Mouse (Mus musculus) hindbrain, embryonic 11.5 days (tissue): ENCODE data around the gene Gm15319. TPM values are rescaled to one million over a fixed set of nuclear protein-coding genes. Genes with fewer than 3 reads are reported as not detected.
"Not testable (repeated sequence)": the region's sequence is repeated elsewhere in the genome, so short reads cannot be mapped to it uniquely, and the experiment has no call there.

Source experiments
- ATAC-seq: fragments of 200-750 bp; cut with Nextera tagmentation; 2 replicates; pipeline ENCODE4 v1.8.0; 2017; ENCODE audit warnings: mild to moderate bottlenecking, moderate TSS enrichment, moderate library complexity; ENCODE audit not compliant: low FRiP score
- DNase-seq: peaks from one replicate; pipeline ENCODE4 v3.0.0-alpha.2; 2015; ENCODE audit warnings: low spot score
- H3K27ac ChIP-seq: fragments of 300-500 bp; sonication (generic); 2 replicates; pipeline ENCODE4 v1.5.1; 2014; ENCODE audit warnings: mild to moderate bottlenecking, low read depth, low read length
- H3K27me3 ChIP-seq: fragments of 300-500 bp; sonication (generic); 2 replicates; pipeline ENCODE4 v1.6.1; 2014; ENCODE audit warnings: mild to moderate bottlenecking, low read length, moderate library complexity, mixed read lengths; ENCODE audit not compliant: control insufficient read depth, insufficient read depth
- H3K36me3 ChIP-seq: fragments of 300-500 bp; sonication (generic); 2 replicates; pipeline ENCODE4 v1.6.1; 2014; ENCODE audit warnings: mild to moderate bottlenecking, low read length, moderate library complexity, mixed read lengths; ENCODE audit not compliant: control insufficient read depth, insufficient read depth
- H3K4me1 ChIP-seq: fragments of 300-500 bp; sonication (generic); replicated peaks from 2 replicates; pipeline ENCODE4 v1.6.1; 2014; ENCODE audit warnings: low read length, mixed read lengths; ENCODE audit not compliant: control insufficient read depth, insufficient read depth
- H3K4me2 ChIP-seq: fragments of 300-500 bp; sonication (generic); replicated peaks from 2 replicates; pipeline ENCODE4 v1.6.1; 2014; ENCODE audit warnings: mild to moderate bottlenecking, low read depth, low read length
- H3K4me3 ChIP-seq: fragments of 300-500 bp; sonication (generic); 2 replicates; pipeline ENCODE4 v1.5.1; 2014; ENCODE audit warnings: low read depth, low read length
- H3K9ac ChIP-seq: fragments of 300-500 bp; sonication (generic); 2 replicates; pipeline ENCODE4 v1.6.1; 2014; ENCODE audit warnings: low read depth, low read length
- H3K9me3 ChIP-seq: fragments of 300-500 bp; sonication (generic); 2 replicates; pipeline ENCODE4 v1.6.1; 2016; ENCODE audit warnings: low read length; ENCODE audit not compliant: control insufficient read depth
- WGBS: fragments of 180-500 bp; shearing (Covaris S2); extraction: QIAGEN DNeasy Blood & Tissue Kit; methylation state at CpG from one replicate; pipeline ENCODE4 v1.1.7; 2014; 5-methylcytosine and 5-hydroxymethylcytosine counted together
- polyA plus RNA-seq: library from polyadenylated mRNA; unstranded; fragments of >200 nt; fragmentation: Nextera tagmentation; extraction: Ambion mirVana; gene quantifications from 2 replicates; pipeline ENCODE4 v1.2.1, GENCODE M21; 2014

Gm15319 gene
- 0.08 TPM in 1 of 2 replicates, not detected in the other for polyA plus RNA-seq

- not testable (repeated sequence) for H3K9me3 ChIP-seq, ATAC-seq, H3K9ac ChIP-seq, H3K36me3 ChIP-seq, H3K4me2 ChIP-seq, DNase-seq, H3K27ac ChIP-seq, H3K4me3 ChIP-seq, H3K4me1 ChIP-seq, H3K27me3 ChIP-seq
- no CpG with 5 or more reads among the region's 2 CpGs for WGBS
These were observed at the start of gene Gm15319 for GRCm38 (mm10) chr8:20363110-20363509. Gm15319 (minus strand) TSS chr8:20363210.

- H3K4me3 ChIP-seq, H3K27me3 ChIP-seq, H3K4me2 ChIP-seq, DNase-seq, H3K27ac ChIP-seq, H3K36me3 ChIP-seq, H3K4me1 ChIP-seq, H3K9ac ChIP-seq, ATAC-seq, H3K9me3 ChIP-seq: not testable (repeated sequence)
- no CpG with 5 or more reads among the region's 3 CpGs for WGBS
These were observed 47.3 kb upstream of the Gm15319 start for GRCm38 (mm10) chr8:20410355-20410754.

- H3K4me1 ChIP-seq, H3K27ac ChIP-seq, H3K27me3 ChIP-seq, H3K9me3 ChIP-seq, ATAC-seq, H3K4me2 ChIP-seq, H3K4me3 ChIP-seq, H3K36me3 ChIP-seq, H3K9ac ChIP-seq: not testable (repeated sequence)
- DNase-seq, result peak; percentile 0
- 93% methylated on average over 7 of the region's 8 CpGs for WGBS
These were observed 45.5 kb upstream of the Gm15319 start for GRCm38 (mm10) chr8:20408441-20409030.

GRCm38 (mm10) chr8:20389363-20389739, 26.3 kb upstream of the Gm15319 start:
- not testable (repeated sequence) for H3K9me3 ChIP-seq, DNase-seq, H3K4me2 ChIP-seq, H3K9ac ChIP-seq, H3K36me3 ChIP-seq, H3K4me3 ChIP-seq, H3K27ac ChIP-seq, H3K4me1 ChIP-seq, H3K27me3 ChIP-seq
- WGBS, result 22% methylated on average over 2 of the region's 7 CpGs
- ATAC-seq, result peak; percentile 66

- H3K9ac ChIP-seq, H3K27me3 ChIP-seq, H3K27ac ChIP-seq, H3K4me1 ChIP-seq, DNase-seq, H3K36me3 ChIP-seq, H3K4me2 ChIP-seq, H3K4me3 ChIP-seq, H3K9me3 ChIP-seq: not testable (repeated sequence)
- ATAC-seq, result peak; percentile 76
- 20% methylated on average over 1 of the region's 7 CpGs for whole genome bisulfite sequencing
These were observed 25.8 kb upstream of the Gm15319 start for GRCm38 (mm10) chr8:20388706-20389362.

GRCm38 (mm10) chr8:20387121-20387794, 24.2 kb upstream of the Gm15319 start:
- DNase-seq, H3K27ac ChIP-seq, H3K36me3 ChIP-seq, H3K4me2 ChIP-seq, H3K27me3 ChIP-seq, H3K9ac ChIP-seq, ATAC-seq, H3K4me1 ChIP-seq, H3K4me3 ChIP-seq, H3K9me3 ChIP-seq: not testable (repeated sequence)
- WGBS, result 87% methylated on average over 2 of the region's 8 CpGs

- ATAC-seq, DNase-seq: not testable (repeated sequence)
- WGBS, result no CpG with 5 or more reads among the region's 2 CpGs
These were observed 22.0 kb upstream of the Gm15319 start for GRCm38 (mm10) chr8:20384990-20385389.

GRCm38 (mm10) chr8:20384131-20384530, 21.1 kb upstream of the Gm15319 start:
- H3K4me2 ChIP-seq, H3K9me3 ChIP-seq, H3K27me3 ChIP-seq, ATAC-seq, DNase-seq, H3K27ac ChIP-seq, H3K36me3 ChIP-seq, H3K4me3 ChIP-seq, H3K4me1 ChIP-seq, H3K9ac ChIP-seq: not testable (repeated sequence)
- 94% methylated on average over 5 of the region's 9 CpGs for WGBS

More at GRCm38 (mm10) chr8:20384990-20385389, 22.0 kb upstream of the Gm15319 start:
- H3K9ac ChIP-seq, H3K27me3 ChIP-seq, H3K36me3 ChIP-seq, H3K9me3 ChIP-seq, H3K4me1 ChIP-seq, H3K4me2 ChIP-seq, H3K4me3 ChIP-seq, H3K27ac ChIP-seq: not testable (repeated sequence)

- WGBS, result 82% methylated on average over 2 of the region's 2 CpGs
- not testable (repeated sequence) for ATAC-seq, H3K27ac ChIP-seq, H3K36me3 ChIP-seq, H3K4me2 ChIP-seq, H3K4me3 ChIP-seq, H3K27me3 ChIP-seq, DNase-seq, H3K9me3 ChIP-seq, H3K4me1 ChIP-seq, H3K9ac ChIP-seq
These were observed 19.1 kb upstream of the Gm15319 start for GRCm38 (mm10) chr8:20382146-20382545.
